Mouse (Mus musculus): ENCODE measurements around the gene Psmg4. TPM values are rescaled to one million over a fixed set of nuclear protein-coding genes. Genes with fewer than 3 reads are reported as not detected.

The Psmg4 gene
- polyA plus RNA-seq, 1 experiment from 2014 or later = 71.1 TPM

DNA sequence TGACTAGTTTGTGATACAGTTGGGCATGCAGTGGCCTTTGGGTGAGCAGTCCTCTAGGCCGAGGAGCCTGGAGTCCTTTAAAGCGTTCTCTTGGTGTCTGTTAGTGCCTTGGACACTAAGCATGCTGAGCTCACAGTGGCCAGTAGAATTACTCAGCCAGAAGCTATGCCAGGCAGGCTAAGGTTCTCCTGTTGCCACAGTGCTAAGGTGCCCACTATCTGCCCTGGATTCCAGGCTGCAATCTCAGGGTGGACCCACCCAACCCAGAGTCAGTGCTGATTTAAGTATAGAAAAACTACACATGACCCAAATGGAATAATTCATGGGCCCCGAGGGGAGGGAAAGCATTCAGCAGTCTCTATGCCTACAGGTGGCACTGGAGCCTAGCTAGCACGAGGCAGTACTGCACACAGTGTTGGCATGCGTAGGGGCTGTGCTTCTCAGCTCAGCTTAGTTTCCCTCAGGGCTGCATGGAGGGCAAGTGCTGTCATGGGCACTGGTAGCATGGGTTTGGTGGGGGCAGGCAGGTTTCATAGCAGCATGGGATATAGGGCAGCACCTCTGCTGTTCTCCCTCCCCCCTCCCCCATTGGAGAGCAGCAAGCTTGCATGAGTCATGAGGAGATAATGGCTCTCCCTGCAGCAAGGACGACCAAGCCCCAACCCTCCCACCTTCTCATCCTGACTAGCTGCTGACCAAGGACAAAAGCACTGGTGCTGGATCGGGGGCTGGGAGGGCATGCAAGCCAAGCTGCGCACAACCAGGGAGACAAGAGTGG is 29.8 kb downstream of the Psmg4 start:
- no peaks in the 10 kb centered on the region for H3K9me3 ChIP-seq (ENCODE audit: control insufficient read depth, low read length)
- no peak overlapping the region for H3K4me2 ChIP-seq (replicated peaks; ENCODE audit: low read depth)
- H3K9ac ChIP-seq (ENCODE audit: low read length) = no peak overlapping the region
- H3K36me3 ChIP-seq (ENCODE audit: control insufficient read depth, insufficient read depth, low read length) = 0 out of 2 replicates have a peak, but pooled peaks cover 2% of the 10 kb centered on the region
- TF ChIP-seq CTCF (IDR thresholded peaks at IDR 0.05; ENCODE audit: low read depth) = peak; percentile 71
- TF ChIP-seq EP300 (optimal IDR thresholded peaks at IDR 0.05) = no peak
- no peaks in the 10 kb centered on the region for H3K4me1 ChIP-seq (replicated peaks; ENCODE audit: control insufficient read depth, insufficient read depth)
- peak; percentile 58 for DNase-seq (ENCODE audit: low spot score)
- H3K4me3 ChIP-seq (ENCODE audit: low read depth, low read length) = no peak overlapping the region
- no peaks in the 10 kb centered on the region for H3K27me3 ChIP-seq (ENCODE audit: control insufficient read depth, insufficient read depth, low read length)
- H3K27ac ChIP-seq (replicated peaks) = peak overlapping the region; percentile 20; the same call in 1 of the 2 replicates
- WGBS = 65% methylated on average over 8 of the region's 8 CpGs
- peak; percentile 82 for ATAC-seq (ENCODE audit: low FRiP score, low TSS enrichment)

- Histone ChIP-seq H3K4me2 (replicated peaks; ENCODE audit: low read depth) (no peak overlapping the region), H3K27ac (replicated peaks) (no peak overlapping the region), H3K9ac (ENCODE audit: low read length) (no peak overlapping the region), H3K36me3 (ENCODE audit: control insufficient read depth, insufficient read depth, low read length) (0 out of 2 replicates have a peak, but pooled peaks cover 2% of the 10 kb centered on the region), H3K4me3 (ENCODE audit: low read depth, low read length) (no peak overlapping the region), H3K9me3 (ENCODE audit: control insufficient read depth, low read length) (no peaks in the 10 kb centered on the region), H3K27me3 (ENCODE audit: control insufficient read depth, insufficient read depth, low read length) (no peaks in the 10 kb centered on the region), H3K4me1 (replicated peaks; ENCODE audit: control insufficient read depth, insufficient read depth) (no peaks in the 10 kb centered on the region)
- no peak for DNase-seq (ENCODE audit: low spot score)
- no peak for TF ChIP-seq CTCF (IDR thresholded peaks at IDR 0.05; ENCODE audit: low read depth)
- no peak for TF ChIP-seq EP300 (optimal IDR thresholded peaks at IDR 0.05)
- ATAC-seq (ENCODE audit: low FRiP score, low TSS enrichment) = no peak
- WGBS = 64% methylated on average over 8 of the region's 8 CpGs
Observed at GRCm38 (mm10) chr13:34193384-34193783, 30.6 kb downstream of the Psmg4 start.

GRCm38 (mm10) chr13:34195676-34196075 is 32.9 kb downstream of the Psmg4 start:
- no peak for ATAC-seq (ENCODE audit: low FRiP score, low TSS enrichment)
- DNase-seq (ENCODE audit: low spot score) = no peak
- H3K4me1 ChIP-seq (replicated peaks; ENCODE audit: control insufficient read depth, insufficient read depth) = no peaks in the 10 kb centered on the region

GRCm38 (mm10) chr13:34205216-34205615 is 42.5 kb downstream of the Psmg4 start:
- H3K9ac ChIP-seq (ENCODE audit: low read length) = no peak overlapping the region
- H3K36me3 ChIP-seq (ENCODE audit: control insufficient read depth, insufficient read depth, low read length) = no peaks in the 10 kb centered on the region
- DNase-seq (ENCODE audit: low spot score) (no peak), ATAC-seq (ENCODE audit: low FRiP score, low TSS enrichment) (no peak)
- H3K9me3 ChIP-seq (ENCODE audit: control insufficient read depth, low read length) = no peaks in the 10 kb centered on the region
- H3K4me3 ChIP-seq (ENCODE audit: low read depth, low read length) = no peak overlapping the region
- H3K27me3 ChIP-seq (ENCODE audit: control insufficient read depth, insufficient read depth, low read length) = no peaks in the 10 kb centered on the region
- no peak for TF ChIP-seq CTCF (IDR thresholded peaks at IDR 0.05; ENCODE audit: low read depth)
- TF ChIP-seq EP300 (optimal IDR thresholded peaks at IDR 0.05) = no peak
- WGBS = 89% methylated on average over 3 of the region's 3 CpGs
- H3K4me1 ChIP-seq (replicated peaks; ENCODE audit: control insufficient read depth, insufficient read depth) = no peaks in the 10 kb centered on the region
- H3K27ac ChIP-seq (replicated peaks) = no peak overlapping the region
- no peak overlapping the region for H3K4me2 ChIP-seq (replicated peaks; ENCODE audit: low read depth)

More at GRCm38 (mm10) chr13:34195676-34196075, 32.9 kb downstream of the Psmg4 start:
- Histone ChIP-seq H3K4me3 (ENCODE audit: low read depth, low read length) (no peak overlapping the region), H3K36me3 (ENCODE audit: control insufficient read depth, insufficient read depth, low read length) (0 out of 2 replicates have a peak, but pooled peaks cover 2% of the 10 kb centered on the region), H3K27me3 (ENCODE audit: control insufficient read depth, insufficient read depth, low read length) (no peaks in the 10 kb centered on the region), H3K4me2 (replicated peaks; ENCODE audit: low read depth) (no peak overlapping the region), H3K27ac (replicated peaks) (no peak overlapping the region), H3K9me3 (ENCODE audit: control insufficient read depth, low read length) (no peaks in the 10 kb centered on the region), H3K9ac (ENCODE audit: low read length) (no peak overlapping the region)
- 91% methylated on average over 1 of the region's 1 CpGs for whole genome bisulfite sequencing
- TF ChIP-seq CTCF (IDR thresholded peaks at IDR 0.05; ENCODE audit: low read depth) (no peak), EP300 (optimal IDR thresholded peaks at IDR 0.05) (no peak)

DNA sequence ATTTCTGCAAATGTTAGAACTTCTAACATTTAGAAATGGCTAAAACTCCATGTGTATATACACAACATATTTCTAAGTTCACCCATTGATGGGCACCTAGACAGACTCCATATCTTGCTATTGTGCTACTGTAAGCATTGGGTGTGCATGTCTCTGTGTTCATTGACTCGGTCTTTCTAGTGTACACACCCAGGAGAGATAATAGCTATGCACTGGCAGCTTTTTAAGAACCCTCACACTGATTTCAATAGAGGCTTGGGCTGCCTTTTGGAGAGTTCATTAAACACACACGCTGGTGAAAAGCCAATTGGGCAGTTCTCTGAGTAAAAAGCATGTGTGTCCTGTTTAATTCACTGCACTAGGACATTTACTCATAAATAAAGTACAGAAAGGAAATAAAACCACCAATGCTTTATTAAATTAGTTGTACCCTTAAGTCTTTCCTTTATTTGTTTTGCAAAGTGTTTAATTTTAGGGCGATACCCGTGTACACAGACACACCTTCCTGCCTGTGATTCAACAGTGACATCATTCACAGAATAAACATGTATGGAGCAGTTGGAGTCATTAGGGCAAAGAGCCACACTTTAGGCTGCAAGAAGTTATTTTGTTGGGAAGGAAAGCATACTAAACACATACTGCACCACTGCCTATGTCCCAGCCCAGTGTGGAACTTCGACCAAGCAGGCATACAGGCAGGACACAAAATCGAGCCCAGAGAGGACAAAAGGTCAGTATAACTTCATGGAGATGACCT is 45.1 kb downstream of the Psmg4 start:
- Histone ChIP-seq H3K4me2 (replicated peaks; ENCODE audit: low read depth) (no peak overlapping the region), H3K36me3 (ENCODE audit: control insufficient read depth, insufficient read depth, low read length) (no peaks in the 10 kb centered on the region), H3K9me3 (ENCODE audit: control insufficient read depth, low read length) (no peaks in the 10 kb centered on the region), H3K4me1 (replicated peaks; ENCODE audit: control insufficient read depth, insufficient read depth) (no peaks in the 10 kb centered on the region), H3K4me3 (ENCODE audit: low read depth, low read length) (no peak overlapping the region), H3K27ac (replicated peaks) (peak overlapping the region; percentile 81), H3K27me3 (ENCODE audit: control insufficient read depth, insufficient read depth, low read length) (no peaks in the 10 kb centered on the region), H3K9ac (ENCODE audit: low read length) (no peak overlapping the region)
- ATAC-seq (ENCODE audit: low FRiP score, low TSS enrichment) (peak; percentile 90), DNase-seq (ENCODE audit: low spot score) (peak; percentile 60)
- 34% methylated on average over 6 of the region's 6 CpGs for WGBS
- TF ChIP-seq CTCF (IDR thresholded peaks at IDR 0.05; ENCODE audit: low read depth) (no peak), EP300 (optimal IDR thresholded peaks at IDR 0.05) (no peak)
